Mouse (Mus musculus) hematopoietic stem cell, adult 5-6 weeks (primary cell): ENCODE results near the gene Timm8a1. TPM values are rescaled to one million over a fixed set of nuclear protein-coding genes. Genes with fewer than 3 reads are reported as not detected.

Experiments
- ATAC-seq, 2 experiments: fragments of 125-278 bp in 1 of 2; replicated peaks in 1 of 2; 2 replicates each; pipeline ENCODE4 v1.8.0; 2016 to 2017; ENCODE audit warnings: inconsistent platforms in 2 of 2, mild to moderate bottlenecking in 2 of 2, moderate number of reproducible peaks in 2 of 2, low read depth in 1 of 2, moderate TSS enrichment in 1 of 2; ENCODE audit not compliant: low FRiP score in 2 of 2, poor library complexity in 2 of 2, severe bottlenecking in 2 of 2, insufficient read depth in 1 of 2, low TSS enrichment in 1 of 2
- total RNA-seq: library from RNA; stranded (forward); fragments of 172-1452, 232-1000 nt; gene quantifications from 2 replicates; pipeline ENCODE4 v1.2.3, GENCODE M21; 2017

Gene Timm8a1
- 102 and 112 TPM in 2 replicates for total RNA-seq

- ATAC-seq: peak; percentile 63 to 84
Measured at GRCm38 (mm10) chrX:134541145-134541954, at the start of gene Timm8a1. TSS of gene Timm8a1 (minus strand) at chrX:134541865.

DNA sequence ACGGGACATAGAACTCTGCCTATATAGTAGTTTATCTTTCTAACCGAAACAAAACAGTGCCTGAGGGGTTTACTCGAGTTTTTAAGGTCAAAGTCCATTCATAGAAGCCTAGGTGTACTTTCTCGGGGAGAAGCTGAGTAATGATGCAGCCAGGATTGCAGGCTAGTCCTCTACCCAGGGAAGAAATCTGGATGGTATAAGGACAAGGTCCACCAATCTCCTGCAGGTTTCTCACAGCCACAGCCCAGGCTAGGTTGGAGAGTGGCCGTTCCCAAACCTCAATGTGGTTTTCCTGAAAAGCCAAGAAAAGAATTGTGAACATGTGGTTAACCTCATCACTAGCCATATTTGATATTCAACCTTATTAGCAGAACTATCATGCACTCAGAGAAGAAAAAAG lies 48.2 kb upstream of the Timm8a1 start:
- no peak for ATAC-seq

GRCm38 (mm10) chrX:134588997-134589396 lies 47.3 kb upstream of the Timm8a1 start:
- no peak for ATAC-seq

DNA sequence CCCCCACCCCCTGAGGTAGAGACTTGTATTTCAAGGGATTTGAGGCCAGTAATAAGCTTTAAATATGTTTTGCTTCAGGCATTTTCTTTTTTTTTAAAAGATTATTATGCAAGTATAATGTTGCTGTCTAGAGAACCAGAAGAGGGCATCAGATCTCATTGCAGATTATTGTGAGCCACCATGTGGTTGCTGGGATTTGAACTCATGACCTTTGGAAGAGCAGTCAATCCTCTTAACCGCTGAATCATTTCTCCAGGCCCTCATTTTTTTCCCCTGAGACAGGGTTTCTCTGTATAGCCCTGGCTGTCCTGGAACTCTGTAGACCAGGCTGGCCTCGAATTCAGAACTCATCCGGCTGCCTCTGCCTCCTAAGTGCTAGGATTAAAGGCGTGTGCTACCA lies 46.6 kb upstream of the Timm8a1 start:
- ATAC-seq: no peak

DNA sequence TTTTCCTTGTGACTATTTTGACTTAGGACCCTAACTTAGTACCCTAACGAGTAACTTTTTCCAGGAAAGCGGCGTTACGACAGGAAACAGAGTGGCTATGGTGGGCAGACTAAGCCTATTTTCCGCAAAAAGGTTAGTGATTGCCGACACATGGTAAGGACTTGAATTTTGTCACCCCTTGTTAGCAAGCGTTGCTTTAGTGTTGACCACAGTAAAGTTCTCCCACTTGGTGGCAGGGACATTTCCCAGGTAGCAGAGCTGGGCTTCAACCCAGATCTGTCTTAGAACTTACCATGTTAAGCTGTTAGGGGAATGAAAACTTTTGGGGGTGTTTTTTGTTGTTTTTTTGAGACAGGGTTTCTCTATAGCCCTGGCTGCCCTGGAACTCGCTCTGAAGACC lies 44.8 kb upstream of the Timm8a1 start:
- no peak for ATAC-seq

DNA sequence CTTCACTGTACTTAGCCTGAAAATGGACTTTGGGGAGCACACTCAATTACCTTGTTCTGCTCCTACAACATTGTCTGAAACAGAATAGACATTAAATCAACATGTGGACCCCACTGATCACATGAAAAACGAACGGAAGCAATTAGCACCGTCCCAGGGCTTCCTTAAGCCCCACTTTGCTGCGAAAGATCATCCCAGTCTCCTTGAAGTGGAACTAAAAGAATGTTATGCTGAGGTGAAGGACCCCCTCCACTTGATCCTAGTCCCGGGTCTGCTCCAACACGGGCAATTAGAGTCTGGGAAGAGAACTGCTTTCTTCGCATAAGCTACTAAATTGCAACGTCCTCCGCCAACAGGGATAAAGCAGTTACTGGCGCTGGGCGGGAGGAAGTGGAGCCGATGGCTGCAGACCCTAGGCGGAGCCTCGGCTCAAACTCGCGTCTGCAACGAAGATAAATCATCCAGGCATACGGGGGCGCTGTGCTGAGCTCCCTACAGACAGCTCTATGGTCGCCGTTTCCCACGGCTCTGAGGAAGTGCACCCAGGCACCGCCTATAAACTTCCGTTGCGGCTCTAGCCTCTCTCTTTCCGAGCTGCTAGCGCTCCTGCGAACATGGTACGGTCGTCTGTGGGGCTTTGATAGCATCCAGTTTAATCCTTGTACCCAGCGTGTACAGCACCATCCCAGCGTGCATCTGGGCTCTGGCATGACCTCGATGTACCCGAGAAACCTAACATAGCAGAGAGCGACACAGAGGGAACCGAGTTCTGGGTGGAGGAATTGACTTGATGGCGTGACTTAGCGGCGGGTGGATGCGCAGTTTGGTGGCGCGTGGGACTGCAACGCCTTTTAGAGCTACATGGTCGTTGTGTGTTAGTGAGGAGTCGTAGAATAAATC lies 43.7 kb upstream of the Timm8a1 start, which contains the start of gene Rpl36a:
Rpl36a (plus strand) TSS at position 552 of the 900 bp plus-strand sequence.
- ATAC-seq: peak; percentile 85 to 92

GRCm38 (mm10) chrX:134582888-134583669 lies 41.4 kb upstream of the Timm8a1 start, which contains the start of gene Btk:
TSS of gene Btk (minus strand) at chrX:134583570.
- ATAC-seq: peak; percentile 23 to 30; a peak in 1 of 4 replicates

DNA sequence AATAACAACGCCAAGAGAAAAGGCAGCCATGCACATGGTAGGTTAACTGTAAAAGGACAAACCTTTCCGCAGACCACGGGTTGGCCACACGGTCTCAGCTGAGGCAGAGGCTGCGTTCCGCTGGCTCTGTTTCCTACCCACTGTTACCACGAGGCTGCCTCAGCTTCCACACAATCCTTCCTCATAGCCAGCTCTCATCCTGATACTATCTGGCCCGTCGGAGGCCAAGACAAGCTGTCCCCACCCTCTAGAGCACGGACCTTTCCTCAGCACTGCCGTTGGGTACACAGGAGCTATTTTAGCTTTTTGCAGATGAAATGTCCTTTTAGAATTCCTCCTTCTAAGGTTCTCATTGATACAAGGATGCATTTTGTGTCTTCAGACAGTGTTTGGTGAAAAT lies 40.6 kb upstream of the Timm8a1 start:
- no peak for ATAC-seq

- ATAC-seq: no peak
Measured at GRCm38 (mm10) chrX:134580528-134581305, 39.1 kb upstream of the Timm8a1 start.

DNA sequence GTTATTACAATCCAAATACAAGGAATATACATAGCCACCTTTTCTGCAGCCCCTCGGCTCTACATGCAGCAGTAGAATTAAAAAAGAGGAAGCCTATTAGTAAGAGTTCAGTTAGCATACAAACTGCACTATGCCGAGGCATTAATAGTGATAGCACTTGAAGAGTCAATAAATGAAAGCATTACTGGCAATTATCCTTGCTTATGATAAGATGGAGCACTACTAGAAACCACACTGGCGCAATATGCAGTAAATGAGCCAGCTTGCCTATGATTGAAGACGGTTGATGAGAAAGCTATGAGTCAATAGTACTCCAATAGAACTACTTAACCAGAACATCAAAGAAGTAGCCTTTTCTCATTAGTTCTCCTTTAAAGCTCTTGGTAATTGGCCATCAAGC lies 36.2 kb upstream of the Timm8a1 start:
- ATAC-seq: no peak

GRCm38 (mm10) chrX:134566536-134567222 lies 25.0 kb upstream of the Timm8a1 start:
- ATAC-seq: no peak; a peak in 1 of 4 replicates

GRCm38 (mm10) chrX:134564326-134564725 lies 22.7 kb upstream of the Timm8a1 start:
- peak in 1 of 2 experiments; percentile 32; a peak in 1 of 4 replicates for ATAC-seq

DNA sequence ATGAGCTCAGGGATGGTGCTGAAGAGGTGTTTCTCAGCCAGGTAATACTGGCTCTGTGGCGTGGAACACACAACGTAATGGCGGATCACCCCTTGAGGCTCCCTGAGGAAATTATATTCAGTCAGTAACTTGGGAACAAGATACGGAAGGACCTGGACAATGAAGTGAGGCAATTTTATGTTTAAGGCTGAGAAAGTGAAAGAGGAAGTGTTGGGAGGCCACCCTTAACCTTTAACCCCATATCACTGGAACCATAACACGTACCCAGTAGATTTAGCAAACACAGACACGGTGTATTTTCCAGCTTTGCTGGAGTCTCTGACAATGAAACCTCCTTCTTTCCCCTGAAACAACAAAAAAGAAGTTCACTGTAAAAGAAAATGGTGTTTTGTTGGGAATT lies 12.8 kb upstream of the Timm8a1 start:
- ATAC-seq: no peak

GRCm38 (mm10) chrX:134553326-134553725 lies 11.7 kb upstream of the Timm8a1 start:
- no peak for ATAC-seq

DNA sequence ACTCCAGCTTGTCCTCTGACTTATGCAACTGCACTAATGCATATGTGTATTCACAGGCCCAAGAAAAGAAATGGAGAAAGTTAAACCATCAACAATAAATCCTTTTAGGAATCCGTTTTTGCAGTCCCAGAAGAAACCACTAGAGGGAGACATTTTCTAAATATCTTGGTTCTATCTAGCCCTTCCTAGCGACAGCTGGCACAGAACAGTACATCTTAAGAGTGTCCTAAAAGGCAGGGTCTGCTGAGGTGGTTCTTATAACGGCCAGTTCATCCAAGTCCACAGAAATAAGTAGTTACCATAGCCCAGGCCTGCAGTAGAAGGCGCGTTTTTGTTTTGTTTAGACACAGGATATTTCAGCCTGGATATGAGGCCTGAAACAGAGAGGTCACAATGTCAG lies 9.2 kb upstream of the Timm8a1 start:
- peak in 1 of 2 experiments; percentile 32; a peak in 1 of 4 replicates for ATAC-seq

- no peak for ATAC-seq
Measured at GRCm38 (mm10) chrX:134547330-134547729, 5.7 kb upstream of the Timm8a1 start.
